Mouse (Mus musculus): ENCODE measurements at regions not wholly inside any gene's neighbourhood (a gene's known extent, or its start where the extent isn't known, plus 50 kb on each side); places are given as distances from the start of the nearest gene placed in this dataset.

GRCm38 (mm10) chr4:4987491-4987890 is 194.3 kb upstream of the Impad1 start:
- H3K27ac ChIP-seq (replicated peaks; ENCODE audit: low read depth, low read length), result no peak overlapping the region
- no peaks in the 10 kb centered on the region for H3K9me3 ChIP-seq (replicated peaks; ENCODE audit: control insufficient read depth, low read length)
- DNase-seq (ENCODE audit: low spot score), result no peak
- 83% methylated on average over 4 of the region's 4 CpGs for WGBS
- H3K4me2 ChIP-seq (ENCODE audit: low read depth, low read length), result no peak overlapping the region
- ATAC-seq (replicated peaks; ENCODE audit: insufficient number of reproducible peaks, low FRiP score, low TSS enrichment, low read depth), result no peak
- no peaks in the 10 kb centered on the region for H3K36me3 ChIP-seq (replicated peaks; ENCODE audit: control insufficient read depth, insufficient read depth, low read depth, low read length)
- H3K27me3 ChIP-seq (ENCODE audit: control insufficient read depth, insufficient read depth, low read length), result no peaks in the 10 kb centered on the region
- no peak overlapping the region for H3K9ac ChIP-seq (replicated peaks; ENCODE audit: low read length)
- no peaks in the 10 kb centered on the region for H3K4me1 ChIP-seq (ENCODE audit: control insufficient read depth, insufficient read depth, low read length)
- no peak overlapping the region for H3K4me3 ChIP-seq (ENCODE audit: low read depth, low read length)

- no peaks in the 10 kb centered on the region for H3K4me1 ChIP-seq (ENCODE audit: control insufficient read depth, insufficient read depth, low read length)
- H3K36me3 ChIP-seq (replicated peaks; ENCODE audit: control insufficient read depth, insufficient read depth, low read depth, low read length), result no peaks in the 10 kb centered on the region
- H3K9me3 ChIP-seq (replicated peaks; ENCODE audit: control insufficient read depth, low read length), result no peaks in the 10 kb centered on the region
- WGBS, result 63% methylated on average over 1 of the region's 1 CpGs
- DNase-seq (ENCODE audit: low spot score) (no peak), ATAC-seq (replicated peaks; ENCODE audit: insufficient number of reproducible peaks, low FRiP score, low TSS enrichment, low read depth) (no peak)
- no peak overlapping the region for H3K9ac ChIP-seq (replicated peaks; ENCODE audit: low read length)
- H3K27me3 ChIP-seq (ENCODE audit: control insufficient read depth, insufficient read depth, low read length), result no peaks in the 10 kb centered on the region
- H3K4me2 ChIP-seq (ENCODE audit: low read depth, low read length), result no peak overlapping the region
- H3K4me3 ChIP-seq (ENCODE audit: low read depth, low read length), result no peak overlapping the region
- no peak overlapping the region for H3K27ac ChIP-seq (replicated peaks; ENCODE audit: low read depth, low read length)
Measured at GRCm38 (mm10) chr4:4983474-4984194, 190.5 kb upstream of the Impad1 start.

GRCm38 (mm10) chr4:4971800-4972319 is 178.7 kb upstream of the Impad1 start:
- DNase-seq (ENCODE audit: low spot score) (no peak), ATAC-seq (replicated peaks; ENCODE audit: insufficient number of reproducible peaks, low FRiP score, low TSS enrichment, low read depth) (no peak)
- no peaks in the 10 kb centered on the region for H3K27me3 ChIP-seq (ENCODE audit: control insufficient read depth, insufficient read depth, low read length)
- no peaks in the 10 kb centered on the region for H3K36me3 ChIP-seq (replicated peaks; ENCODE audit: control insufficient read depth, insufficient read depth, low read depth, low read length)
- no peak overlapping the region for H3K4me2 ChIP-seq (ENCODE audit: low read depth, low read length)
- H3K4me1 ChIP-seq (ENCODE audit: control insufficient read depth, insufficient read depth, low read length), result no peaks in the 10 kb centered on the region
- 87% methylated on average over 2 of the region's 2 CpGs for WGBS
- H3K27ac ChIP-seq (replicated peaks; ENCODE audit: low read depth, low read length), result no peak overlapping the region
- H3K9me3 ChIP-seq (replicated peaks; ENCODE audit: control insufficient read depth, low read length), result no peaks in the 10 kb centered on the region
- no peak overlapping the region for H3K4me3 ChIP-seq (ENCODE audit: low read depth, low read length)
- no peak overlapping the region for H3K9ac ChIP-seq (replicated peaks; ENCODE audit: low read length)

GRCm38 (mm10) chr4:4948956-4949355 is 155.8 kb upstream of the Impad1 start:
- Histone ChIP-seq H3K4me1 (ENCODE audit: control insufficient read depth, insufficient read depth, low read length) (no peaks in the 10 kb centered on the region), H3K4me3 (ENCODE audit: low read depth, low read length) (no peak overlapping the region), H3K36me3 (replicated peaks; ENCODE audit: control insufficient read depth, insufficient read depth, low read depth, low read length) (no peaks in the 10 kb centered on the region), H3K27me3 (ENCODE audit: control insufficient read depth, insufficient read depth, low read length) (no peaks in the 10 kb centered on the region), H3K27ac (replicated peaks; ENCODE audit: low read depth, low read length) (no peak overlapping the region), H3K4me2 (ENCODE audit: low read depth, low read length) (no peak overlapping the region), H3K9me3 (replicated peaks; ENCODE audit: control insufficient read depth, low read length) (no peaks in the 10 kb centered on the region), H3K9ac (replicated peaks; ENCODE audit: low read length) (no peak overlapping the region)
- 80% methylated on average over 1 of the region's 1 CpGs for WGBS
- DNase-seq (ENCODE audit: low spot score), result no peak
- no peak for ATAC-seq (replicated peaks; ENCODE audit: insufficient number of reproducible peaks, low FRiP score, low TSS enrichment, low read depth)

- ATAC-seq (replicated peaks; ENCODE audit: insufficient number of reproducible peaks, low FRiP score, low TSS enrichment, low read depth), result no peak
- Histone ChIP-seq H3K4me2 (ENCODE audit: low read depth, low read length) (no peak overlapping the region), H3K36me3 (replicated peaks; ENCODE audit: control insufficient read depth, insufficient read depth, low read depth, low read length) (no peaks in the 10 kb centered on the region), H3K4me1 (ENCODE audit: control insufficient read depth, insufficient read depth, low read length) (no peaks in the 10 kb centered on the region), H3K27ac (replicated peaks; ENCODE audit: low read depth, low read length) (no peak overlapping the region), H3K9me3 (replicated peaks; ENCODE audit: control insufficient read depth, low read length) (no peaks in the 10 kb centered on the region), H3K27me3 (ENCODE audit: control insufficient read depth, insufficient read depth, low read length) (no peaks in the 10 kb centered on the region), H3K9ac (replicated peaks; ENCODE audit: low read length) (no peak overlapping the region), H3K4me3 (ENCODE audit: low read depth, low read length) (no peak overlapping the region)
- no peak for DNase-seq (ENCODE audit: low spot score)
Measured at GRCm38 (mm10) chr4:4944498-4944897, 151.3 kb upstream of the Impad1 start.

- H3K4me3 ChIP-seq (ENCODE audit: low read depth, low read length), result no peak overlapping the region
- H3K9ac ChIP-seq (replicated peaks; ENCODE audit: low read length), result no peak overlapping the region
- H3K27ac ChIP-seq (replicated peaks; ENCODE audit: low read depth, low read length), result no peak overlapping the region
- ATAC-seq (replicated peaks; ENCODE audit: insufficient number of reproducible peaks, low FRiP score, low TSS enrichment, low read depth) (no peak), DNase-seq (ENCODE audit: low spot score) (no peak)
- H3K9me3 ChIP-seq (replicated peaks; ENCODE audit: control insufficient read depth, low read length), result no peaks in the 10 kb centered on the region
- H3K4me2 ChIP-seq (ENCODE audit: low read depth, low read length), result no peak overlapping the region
- no peaks in the 10 kb centered on the region for H3K36me3 ChIP-seq (replicated peaks; ENCODE audit: control insufficient read depth, insufficient read depth, low read depth, low read length)
- H3K4me1 ChIP-seq (ENCODE audit: control insufficient read depth, insufficient read depth, low read length), result no peaks in the 10 kb centered on the region
- no peaks in the 10 kb centered on the region for H3K27me3 ChIP-seq (ENCODE audit: control insufficient read depth, insufficient read depth, low read length)
Measured at GRCm38 (mm10) chr4:4925741-4926140, 132.6 kb upstream of the Impad1 start.

- Histone ChIP-seq H3K27ac (replicated peaks; ENCODE audit: low read depth, low read length) (no peak overlapping the region), H3K27me3 (ENCODE audit: control insufficient read depth, insufficient read depth, low read length) (no peaks in the 10 kb centered on the region)
- 69% methylated on average over 1 of the region's 1 CpGs for WGBS
Measured at GRCm38 (mm10) chr4:4920256-4920655, 127.1 kb upstream of the Impad1 start.

GRCm38 (mm10) chr4:4875257-4875656 is 82.1 kb upstream of the Impad1 start:
- Histone ChIP-seq H3K36me3 (replicated peaks; ENCODE audit: control insufficient read depth, insufficient read depth, low read depth, low read length) (no peaks in the 10 kb centered on the region), H3K27ac (replicated peaks; ENCODE audit: low read depth, low read length) (no peak overlapping the region), H3K9ac (replicated peaks; ENCODE audit: low read length) (no peak overlapping the region), H3K4me3 (ENCODE audit: low read depth, low read length) (no peak overlapping the region), H3K27me3 (ENCODE audit: control insufficient read depth, insufficient read depth, low read length) (no peaks in the 10 kb centered on the region), H3K4me2 (ENCODE audit: low read depth, low read length) (no peak overlapping the region), H3K9me3 (replicated peaks; ENCODE audit: control insufficient read depth, low read length) (no peaks in the 10 kb centered on the region), H3K4me1 (ENCODE audit: control insufficient read depth, insufficient read depth, low read length) (no peaks in the 10 kb centered on the region)
- no peak for ATAC-seq (replicated peaks; ENCODE audit: insufficient number of reproducible peaks, low FRiP score, low TSS enrichment, low read depth)
- no peak for DNase-seq (ENCODE audit: low spot score)

More at GRCm38 (mm10) chr4:4920256-4920655, 127.1 kb upstream of the Impad1 start:
- Histone ChIP-seq H3K4me1 (ENCODE audit: control insufficient read depth, insufficient read depth, low read length) (no peaks in the 10 kb centered on the region), H3K4me2 (ENCODE audit: low read depth, low read length) (no peak overlapping the region), H3K9ac (replicated peaks; ENCODE audit: low read length) (no peak overlapping the region), H3K36me3 (replicated peaks; ENCODE audit: control insufficient read depth, insufficient read depth, low read depth, low read length) (no peaks in the 10 kb centered on the region), H3K4me3 (ENCODE audit: low read depth, low read length) (no peak overlapping the region), H3K9me3 (replicated peaks; ENCODE audit: control insufficient read depth, low read length) (no peaks in the 10 kb centered on the region)
- DNase-seq (ENCODE audit: low spot score) (no peak), ATAC-seq (replicated peaks; ENCODE audit: insufficient number of reproducible peaks, low FRiP score, low TSS enrichment, low read depth) (no peak)
